Mouse (Mus musculus) C2C12 (cell line): ENCODE results near the gene Dcn. TPM values are rescaled to one million over a fixed set of nuclear protein-coding genes. Genes with fewer than 3 reads are reported as not detected.

Source experiments
- H3K27me3 ChIP-seq: one replicate; pipeline ENCODE4 v1.6.1; 2011; ENCODE audit not compliant: control insufficient read depth, insufficient read depth, insufficient read length
- H3K36me3 ChIP-seq: one replicate; pipeline ENCODE4 v1.6.1; 2011; ENCODE audit not compliant: control insufficient read depth, insufficient read depth
- H3K4me3 ChIP-seq: one replicate; pipeline ENCODE4 v1.5.1; 2011; ENCODE audit warnings: mild to moderate bottlenecking, control low read depth; ENCODE audit not compliant: poor library complexity, insufficient read depth, severe bottlenecking
- H3K79me2 ChIP-seq: one replicate; pipeline ENCODE4 v1.6.1; 2011; ENCODE audit not compliant: control insufficient read depth, insufficient read depth
- H3K79me3 ChIP-seq: one replicate; pipeline ENCODE4 v1.6.1; 2011; ENCODE audit warnings: low read depth, control low read depth
- H3ac ChIP-seq: one replicate; pipeline ENCODE3; 2011; ENCODE audit warnings: low read depth; ENCODE audit not compliant: control insufficient read depth, insufficient read length
- CEBPB ChIP-seq: IDR thresholded peaks from one replicate; pipeline ENCODE4 v1.6.1; 2011; ENCODE audit warnings: low read depth, mild to moderate bottlenecking, control low read depth, moderate library complexity
- CTCF ChIP-seq: IDR thresholded peaks from one replicate; pipeline ENCODE4 v1.5.1; 2011; ENCODE audit not compliant: control insufficient read depth, insufficient read depth, insufficient read length
- FOSL1 ChIP-seq: IDR thresholded peaks from one replicate; pipeline ENCODE4 v1.8.0; 2011; ENCODE audit warnings: mild to moderate bottlenecking, low read length; ENCODE audit not compliant: poor library complexity, insufficient read depth, severe bottlenecking
- MAX ChIP-seq: IDR thresholded peaks from one replicate; pipeline ENCODE4 v1.6.1; 2011; ENCODE audit warnings: mild to moderate bottlenecking, control low read depth
- MYOD1 ChIP-seq: IDR thresholded peaks from one replicate; pipeline ENCODE4 v1.6.1; 2011; ENCODE audit warnings: low read depth; ENCODE audit not compliant: control insufficient read depth, insufficient read length
- MYOG ChIP-seq: IDR thresholded peaks from one replicate; pipeline ENCODE4 v1.6.1; 2011; ENCODE audit not compliant: control insufficient read depth, insufficient read length; ENCODE audit errors: extremely low read depth
- USF1 ChIP-seq: IDR thresholded peaks from one replicate; pipeline ENCODE4 v1.6.1; 2011; ENCODE audit warnings: low read depth, mild to moderate bottlenecking, control low read depth, moderate library complexity
- polyA plus RNA-seq: library from polyadenylated mRNA; unstranded; fragments of >200 nt; fragmentation: generic; extraction: Trizol; gene quantifications from one replicate; pipeline ENCODE4 v1.2.1, GENCODE M21; 2012; ENCODE audit warnings: missing spikeins

Gene Dcn
- polyA plus RNA-seq, 1 experiment, result 0.07 TPM

DNA sequence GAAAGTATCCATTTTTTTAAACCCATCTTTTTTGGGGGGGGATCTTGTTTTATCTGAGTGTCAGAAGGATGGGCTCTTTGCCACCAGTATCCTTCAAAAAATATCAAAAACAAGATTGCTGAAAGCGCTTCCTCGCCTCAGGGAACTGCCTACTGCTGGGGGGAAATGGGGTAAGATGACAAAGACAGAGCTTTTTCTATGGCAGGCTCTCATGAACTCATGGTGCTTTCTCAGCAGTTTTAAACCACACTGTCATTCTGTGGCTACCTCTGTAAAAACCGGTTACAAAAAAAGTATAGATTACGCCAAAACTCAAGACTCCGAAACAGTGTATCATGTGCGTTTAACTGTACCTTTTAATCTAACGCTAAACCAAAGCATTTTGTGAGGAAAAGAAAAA is 22.4 kb upstream of the Dcn start:
- TF ChIP-seq USF1 (no peak), MYOG (no peak), CTCF (no peak), CEBPB (no peak), MYOD1 (no peak), MAX (no peak), FOSL1 (no peak)
- Histone ChIP-seq H3K79me3 (no peaks in the 10 kb centered on the region), H3K27me3 (no peaks in the 10 kb centered on the region), H3K79me2 (no peaks in the 10 kb centered on the region), H3K36me3 (no peaks in the 10 kb centered on the region), H3K4me3 (no peak overlapping the region), H3ac (no peak overlapping the region)

GRCm38 (mm10) chr10:97466818-97467217 is 12.6 kb upstream of the Dcn start:
- no peaks in the 10 kb centered on the region for H3K79me2 ChIP-seq
- TF ChIP-seq MYOG (no peak), CEBPB (no peak), USF1 (no peak), MYOD1 (no peak), FOSL1 (no peak), CTCF (no peak), MAX (no peak)

GRCm38 (mm10) chr10:97469411-97470140 is 9.8 kb upstream of the Dcn start:
- Histone ChIP-seq H3K36me3 (no peaks in the 10 kb centered on the region), H3ac (no peak overlapping the region), H3K4me3 (no peak overlapping the region), H3K79me2 (no peaks in the 10 kb centered on the region), H3K27me3 (no peaks in the 10 kb centered on the region), H3K79me3 (no peaks in the 10 kb centered on the region)
- no peak for TF ChIP-seq MYOG
- TF ChIP-seq CEBPB, result no peak
- TF ChIP-seq CTCF, result no peak
- TF ChIP-seq MAX, result no peak
- no peak for TF ChIP-seq FOSL1
- no peak for TF ChIP-seq MYOD1

More at GRCm38 (mm10) chr10:97466818-97467217, 12.6 kb upstream of the Dcn start:
- Histone ChIP-seq H3ac (no peak overlapping the region), H3K36me3 (no peaks in the 10 kb centered on the region), H3K4me3 (no peak overlapping the region), H3K79me3 (no peaks in the 10 kb centered on the region), H3K27me3 (no peaks in the 10 kb centered on the region)

DNA sequence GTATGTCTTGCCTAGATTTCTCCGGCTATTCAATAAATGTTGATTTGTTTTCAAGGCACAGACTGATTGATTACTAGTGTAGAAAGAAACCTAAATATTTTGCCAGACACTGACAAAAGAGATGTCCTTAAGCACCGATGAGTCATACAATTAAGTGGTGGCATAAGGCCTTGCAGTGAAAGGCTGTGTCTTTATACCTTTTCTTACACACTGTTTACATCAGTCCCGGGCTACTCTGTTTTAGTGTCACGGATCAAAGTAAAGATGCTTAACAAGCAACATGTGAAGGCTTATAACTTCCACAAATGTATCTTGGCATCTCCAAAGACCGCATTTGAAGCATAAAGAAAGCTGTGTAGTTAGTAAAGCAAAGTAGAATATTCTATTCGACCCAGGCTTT is 3.9 kb upstream of the Dcn start:
- no peak for TF ChIP-seq CEBPB
- no peak for TF ChIP-seq CTCF
- no peak for TF ChIP-seq MAX
- TF ChIP-seq MYOD1, result no peak
- TF ChIP-seq MYOG, result no peak
- TF ChIP-seq FOSL1, result no peak
- TF ChIP-seq USF1, result no peak
- Histone ChIP-seq H3K36me3 (no peaks in the 10 kb centered on the region), H3K79me2 (no peaks in the 10 kb centered on the region), H3ac (no peak overlapping the region), H3K27me3 (no peaks in the 10 kb centered on the region), H3K4me3 (no peak overlapping the region), H3K79me3 (no peaks in the 10 kb centered on the region)

GRCm38 (mm10) chr10:97478259-97478658 is 1.1 kb upstream of the Dcn start:
- H3K27me3 ChIP-seq, result no peaks in the 10 kb centered on the region
- no peaks in the 10 kb centered on the region for H3K79me2 ChIP-seq
- H3K4me3 ChIP-seq, result no peak overlapping the region
- no peaks in the 10 kb centered on the region for H3K36me3 ChIP-seq
- TF ChIP-seq FOSL1 (no peak), MYOG (no peak), CTCF (no peak), MYOD1 (no peak), USF1 (no peak), CEBPB (no peak), MAX (no peak)
- no peaks in the 10 kb centered on the region for H3K79me3 ChIP-seq
- H3ac ChIP-seq, result no peak overlapping the region
